Mouse (Mus musculus): Measurements from ENCODE around the gene Slc28a1.
"Not testable (repeated sequence)": the region's sequence is repeated elsewhere in the genome, so short reads cannot be mapped to it uniquely, and the experiment has no call there.

Gene Slc28a1

GRCm38 (mm10) chr7:81173931-81174330 lies 59.3 kb downstream of the Slc28a1 start:
- no peak for DNase-seq

GRCm38 (mm10) chr7:81174654-81175053 lies 60.1 kb downstream of the Slc28a1 start:
- no peak for DNase-seq

- no peak for DNase-seq
Observed at GRCm38 (mm10) chr7:81176187-81176769, 61.7 kb downstream of the Slc28a1 start.

DNA sequence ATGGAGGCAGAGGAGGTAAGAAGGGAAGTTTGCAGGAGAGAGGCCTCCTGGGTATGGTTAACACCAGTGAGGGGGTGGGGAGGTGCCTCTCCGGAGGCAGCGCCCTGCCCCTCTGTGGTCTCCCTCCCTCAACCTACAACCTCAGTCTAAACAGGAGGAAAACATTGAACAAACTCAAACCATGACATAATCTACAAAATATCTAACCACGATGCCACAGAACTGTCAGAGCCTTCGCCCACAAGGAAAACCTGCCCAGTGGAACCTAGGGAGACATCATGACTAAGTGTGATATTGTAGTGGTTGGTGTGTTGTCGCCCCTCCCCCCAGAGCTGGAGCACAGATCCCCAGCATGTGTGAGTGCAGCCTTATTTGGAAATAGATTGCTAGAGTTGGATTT lies 64.9 kb downstream of the Slc28a1 start:
- DNase-seq = no peak

GRCm38 (mm10) chr7:81182492-81183175 lies 68.0 kb downstream of the Slc28a1 start:
- no peak for DNase-seq

GRCm38 (mm10) chr7:81183181-81183580 lies 68.6 kb downstream of the Slc28a1 start:
- DNase-seq = no peak

- DNase-seq = no peak
Observed at GRCm38 (mm10) chr7:81184136-81184535, 69.5 kb downstream of the Slc28a1 start.

GRCm38 (mm10) chr7:81184651-81185050 lies 70.1 kb downstream of the Slc28a1 start:
- no peak for DNase-seq

- DNase-seq = not testable (repeated sequence)
Observed at GRCm38 (mm10) chr7:81186036-81186435, 71.4 kb downstream of the Slc28a1 start.

DNA sequence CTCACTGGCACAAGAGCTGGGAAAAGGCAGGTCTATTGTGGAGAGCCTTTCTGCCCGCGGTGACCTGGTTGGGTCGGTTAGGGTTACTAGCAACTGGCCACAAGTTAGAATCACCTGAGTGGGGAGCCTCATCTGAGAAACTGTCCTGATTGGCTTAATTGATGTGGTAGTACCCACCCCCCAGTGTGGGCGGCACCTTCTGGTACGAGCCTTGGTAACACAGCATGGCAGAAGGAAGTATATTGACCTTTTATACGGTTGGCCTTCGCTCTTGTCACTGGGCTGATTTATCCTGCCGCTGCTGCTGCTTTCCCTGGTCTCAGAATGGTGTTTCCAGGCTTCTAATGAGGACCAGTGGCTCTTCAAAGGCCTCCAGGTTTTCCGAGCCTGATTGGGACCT lies 74.6 kb downstream of the Slc28a1 start:
- DNase-seq = no peak

DNA sequence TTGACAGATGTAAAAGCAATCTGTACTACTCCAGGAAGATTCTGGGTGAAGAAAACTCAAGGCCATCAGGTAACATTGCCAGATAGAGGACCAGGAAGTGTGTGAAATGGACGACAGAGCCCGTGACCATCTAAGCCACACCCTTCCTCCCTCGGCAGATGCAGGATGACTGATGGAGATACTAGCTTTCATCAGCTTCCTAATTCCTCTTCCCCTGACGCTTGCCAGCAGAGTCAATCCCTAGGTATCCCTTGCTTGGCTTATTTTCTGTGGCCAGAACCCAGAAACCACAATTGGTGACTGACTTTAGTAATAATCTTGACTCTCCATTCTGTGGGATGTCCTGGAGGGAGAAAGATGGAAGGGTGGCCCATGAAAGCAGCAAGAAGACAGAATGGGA lies 80.9 kb downstream of the Slc28a1 start:
- no peak for DNase-seq

GRCm38 (mm10) chr7:81196796-81197195 lies 82.2 kb downstream of the Slc28a1 start:
- DNase-seq = no peak

GRCm38 (mm10) chr7:81198538-81198937 lies 83.9 kb downstream of the Slc28a1 start:
- no peak for DNase-seq

GRCm38 (mm10) chr7:81199109-81199508 lies 84.5 kb downstream of the Slc28a1 start:
- DNase-seq = no peak

- DNase-seq = no peak
Observed at GRCm38 (mm10) chr7:81199757-81200156, 85.2 kb downstream of the Slc28a1 start.

- DNase-seq = no peak
Observed at GRCm38 (mm10) chr7:81202389-81202788, 87.8 kb downstream of the Slc28a1 start.

DNA sequence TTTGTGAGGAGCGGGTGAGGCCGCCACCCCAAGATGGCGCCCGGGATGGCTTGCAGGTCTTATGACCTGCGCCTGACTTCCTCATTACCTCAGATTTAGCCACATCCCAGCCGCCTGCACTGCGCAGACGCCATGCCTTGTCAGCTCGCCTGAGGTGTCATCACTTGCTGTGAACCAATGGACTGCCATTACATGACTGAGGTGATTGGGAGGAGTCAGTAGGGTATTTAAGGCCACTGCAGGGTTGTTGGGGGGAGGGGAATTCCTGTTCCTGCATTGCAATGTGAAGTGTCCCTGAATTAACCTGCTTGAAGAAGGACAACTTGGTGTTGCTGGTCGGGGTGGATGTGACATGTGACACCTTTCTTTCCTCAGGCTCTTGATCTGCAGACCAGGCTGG lies 89.0 kb downstream of the Slc28a1 start:
- not testable (repeated sequence) for DNase-seq

- peak; percentile 62 for DNase-seq
Observed at GRCm38 (mm10) chr7:81208944-81209343, 94.3 kb downstream of the Slc28a1 start.

GRCm38 (mm10) chr7:81209979-81210685 lies 95.5 kb downstream of the Slc28a1 start:
- no peak for DNase-seq

- DNase-seq = no peak
Observed at GRCm38 (mm10) chr7:81211760-81212159, 97.2 kb downstream of the Slc28a1 start.

- DNase-seq = peak; percentile 77
Observed at GRCm38 (mm10) chr7:81212261-81212681, 97.7 kb downstream of the Slc28a1 start.

DNA sequence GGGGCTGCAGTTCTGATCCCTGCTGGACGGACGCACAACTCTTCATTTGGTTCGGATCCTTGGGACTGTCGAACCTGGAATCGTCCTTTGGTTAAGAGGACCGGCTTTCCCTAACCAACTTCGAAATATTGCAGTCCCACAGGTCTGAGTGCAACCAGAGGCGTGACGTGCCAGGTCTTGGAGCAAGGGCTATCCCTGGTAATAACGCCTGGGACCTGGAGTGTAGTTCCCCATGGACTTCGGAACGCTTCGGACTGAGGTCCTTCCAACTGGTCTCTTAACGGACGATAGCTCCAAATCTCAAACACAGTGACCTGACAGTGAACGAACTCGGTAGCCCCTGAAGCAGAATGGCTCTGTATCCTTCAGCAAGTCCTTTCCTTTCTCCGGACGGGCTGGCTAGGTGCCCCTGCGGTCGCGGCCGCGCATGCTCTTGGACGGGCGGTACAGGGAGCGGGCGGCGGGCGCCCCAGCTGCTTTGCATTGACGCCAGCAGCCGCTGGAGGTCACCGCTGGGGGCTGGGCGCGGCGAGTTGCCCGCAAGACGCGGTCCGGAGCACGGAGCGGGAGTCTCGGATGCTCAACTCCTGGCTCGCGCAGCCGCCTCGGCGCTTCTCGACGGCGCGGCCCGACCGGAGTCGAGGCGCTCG lies 98.2 kb downstream of the Slc28a1 start:
- peak; percentile 97 for DNase-seq

- no peak for DNase-seq
Observed at GRCm38 (mm10) chr7:81213347-81214152, 99.0 kb downstream of the Slc28a1 start, which contains the start of gene Pde8a. TSS of gene Pde8a (plus strand) at chr7:81213596.

Measured in thymus, postnatal 25 days (tissue).